Mouse (Mus musculus) adrenal gland, postnatal 4 days (tissue): ENCODE results near the gene Ppp1ca. TPM values are rescaled to one million over a fixed set of nuclear protein-coding genes. Genes with fewer than 3 reads are reported as not detected.

ENCODE experiments used
- DNase-seq, 2 experiments: peaks; one replicate each; pipeline ENCODE4 v3.0.0; 2021 to 2022; ENCODE audit warnings: low spot score in 2 of 2, mixed read lengths in 2 of 2
- microRNA-seq: library from miRNA; unstranded; fragments of <30 nt; microRNA quantifications from one replicate; pipeline ENCODE4 v1.2.0, GENCODE M21; 2021
- total RNA-seq, 2 experiments: library from RNA; stranded (reverse); gene quantifications; 2 replicates each; pipeline ENCODE4 v1.2.3; 2021

Ppp1ca gene
- total RNA-seq, 2 experiments from 2014 or later, result 464 to 467 TPM

DNA sequence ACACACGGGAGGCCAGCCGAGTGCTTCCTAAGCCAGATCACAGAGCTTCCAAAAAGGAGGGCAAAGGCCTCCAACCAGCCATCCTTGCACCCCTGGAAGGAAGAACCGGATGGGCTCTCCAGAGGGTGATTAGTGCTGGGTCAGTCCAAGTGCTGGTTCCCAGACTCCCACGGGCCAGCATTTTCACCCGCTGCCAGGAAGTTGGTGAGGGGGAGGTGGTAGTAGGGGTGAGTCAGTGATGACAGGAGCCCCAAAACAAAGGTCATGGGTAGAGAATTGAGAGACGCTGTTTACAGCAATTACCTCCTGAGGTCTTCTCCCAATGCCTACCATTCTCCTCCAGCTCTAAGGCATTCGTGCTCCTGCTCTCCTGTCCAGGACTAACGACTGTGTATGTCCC lies 38.5 kb downstream of the Ppp1ca start:
- DNase-seq, result no peak

DNA sequence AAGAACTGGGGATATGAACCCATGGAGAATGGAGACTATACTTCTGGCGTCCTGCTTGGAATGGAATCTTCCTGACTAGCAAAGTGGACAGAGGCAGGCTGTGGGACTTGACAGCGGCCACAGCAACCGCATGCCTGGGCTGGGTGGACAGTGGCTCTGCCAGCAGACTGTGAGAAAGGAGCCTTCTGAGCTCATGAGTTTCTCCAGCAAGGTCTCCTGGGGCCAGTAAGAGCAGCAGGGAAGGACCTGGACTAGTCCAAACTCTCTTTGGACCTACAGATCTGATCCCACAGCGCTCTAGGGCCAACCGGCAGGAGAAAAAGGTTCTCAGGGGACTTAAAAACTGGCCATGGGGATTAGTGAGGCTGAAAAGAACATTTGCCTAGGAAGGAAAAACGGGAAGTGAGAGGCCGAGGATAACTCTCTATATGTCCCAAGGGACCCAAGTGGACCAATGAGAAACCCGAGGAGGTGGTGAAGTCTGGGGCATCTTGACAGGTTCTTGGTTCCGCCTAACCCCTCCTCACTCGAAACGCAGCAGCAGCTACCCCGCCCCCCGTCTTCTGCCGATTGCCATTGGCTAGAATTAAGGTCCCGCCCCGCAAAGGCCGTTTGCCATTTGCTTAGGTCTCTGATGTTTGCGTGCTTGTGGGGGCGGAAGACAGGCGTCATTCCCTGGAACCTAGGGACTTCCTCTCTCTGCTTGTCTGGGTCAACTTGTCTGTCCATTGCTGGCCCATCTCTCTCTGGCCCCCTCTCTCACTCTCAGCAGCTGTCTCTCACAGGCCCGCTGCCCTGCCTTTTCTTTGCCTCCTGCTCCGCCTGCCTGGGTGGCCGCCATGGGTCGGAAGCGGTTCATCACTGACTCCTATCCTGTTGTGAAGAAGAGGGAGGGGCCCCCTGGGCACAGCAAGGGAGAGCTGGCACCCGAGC lies 39.7 kb downstream of the Ppp1ca start, which contains the start of gene Pold4:
TSS of gene Pold4 (plus strand) at position 647 of the 933 bp plus-strand sequence.
- DNase-seq, result peak; percentile 88 to 94

DNA sequence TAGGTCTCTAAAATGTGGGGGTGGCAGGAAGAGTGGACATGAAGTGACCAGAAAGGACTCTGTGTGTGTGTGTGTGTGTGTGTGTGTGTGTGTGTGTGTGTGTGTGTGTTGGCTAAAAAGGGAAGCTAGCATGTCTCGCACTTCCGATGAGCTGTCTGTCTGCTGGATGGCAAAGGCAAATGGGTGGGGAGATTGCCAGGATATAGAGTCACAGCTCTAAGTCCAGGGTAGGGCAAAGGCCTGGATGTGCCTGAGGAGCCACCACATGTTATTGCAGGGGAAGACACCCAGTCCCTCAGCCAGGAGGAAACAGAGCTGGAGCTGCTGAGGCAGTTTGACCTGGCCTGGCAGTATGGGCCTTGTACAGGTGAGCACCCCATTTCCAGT lies 40.3 kb downstream of the Ppp1ca start:
- DNase-seq, result no peak

- DNase-seq, result no peak
Measured at GRCm38 (mm10) chr19:4232651-4233050, 40.8 kb downstream of the Ppp1ca start.

DNA sequence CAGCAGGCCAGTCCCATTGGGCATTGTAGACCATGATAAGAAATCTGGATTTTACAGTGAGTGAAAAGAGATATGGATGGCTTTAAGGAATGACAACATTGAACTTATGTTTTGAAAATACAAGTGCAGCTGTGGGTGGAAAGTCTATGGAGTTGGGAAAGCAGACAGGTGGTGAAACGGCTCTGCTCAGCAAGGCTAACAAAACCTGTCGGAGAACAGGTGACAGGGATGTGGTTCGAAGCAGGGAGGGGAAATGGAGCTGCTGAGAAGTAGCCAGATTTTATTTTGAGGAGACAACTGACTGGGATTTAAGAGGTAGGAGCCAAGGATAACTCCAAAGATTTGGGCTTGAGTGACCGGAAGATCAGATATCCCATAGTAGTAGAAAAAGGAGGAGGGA lies 42.7 kb downstream of the Ppp1ca start:
- DNase-seq, result no peak

DNA sequence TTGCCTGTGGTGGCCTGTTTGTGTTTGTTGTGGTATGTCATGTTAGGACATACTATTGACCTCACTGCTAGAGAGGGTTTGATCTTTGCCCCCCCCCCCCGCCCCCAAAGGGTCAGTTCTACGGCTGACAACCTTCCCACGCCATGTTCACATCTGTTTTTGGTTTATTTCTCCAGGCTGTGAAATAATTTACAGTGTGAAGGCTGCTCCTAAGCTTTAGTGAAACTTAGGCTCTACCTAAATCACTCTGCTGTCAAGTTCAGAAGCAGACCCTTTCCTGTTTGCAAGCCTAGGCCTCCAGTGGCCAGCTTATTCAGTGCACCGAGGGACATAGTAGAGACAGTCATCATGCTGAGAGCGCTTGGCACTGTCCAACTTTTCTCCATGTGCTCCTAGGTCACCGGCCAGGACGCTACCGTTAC lies 48.4 kb downstream of the Ppp1ca start:
- no peak for DNase-seq

GRCm38 (mm10) chr19:4242416-4242815 lies 50.6 kb downstream of the Ppp1ca start:
- DNase-seq, result no peak

DNA sequence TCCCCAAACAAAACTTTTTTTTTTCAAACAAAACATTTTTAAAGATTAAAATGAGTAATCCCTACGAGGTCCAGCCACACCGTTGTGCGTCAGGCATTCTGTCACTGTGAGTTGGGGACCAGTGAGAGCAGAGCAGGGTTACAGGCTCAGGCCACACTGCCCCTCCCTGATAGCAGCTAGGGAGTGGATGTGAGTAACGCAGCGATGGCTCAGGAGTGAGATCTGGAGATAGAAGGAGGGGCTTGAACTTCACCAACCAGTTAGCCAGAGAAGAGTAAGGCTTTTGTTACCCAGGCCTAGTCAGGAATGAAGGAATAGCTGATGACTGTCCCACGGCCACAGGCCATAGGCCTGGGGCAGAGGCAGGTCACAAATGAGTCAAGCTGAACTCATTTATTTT lies 52.9 kb downstream of the Ppp1ca start:
- no peak for DNase-seq

Small RNA genes within 50 kb of the gene (microRNA-seq; reads per million reads assigned to microRNA genes)
- not detected for gene Gm26115

Other genes starting within 250 kb of the Ppp1ca start
- under 1 TPM; 0.67 to 0.87 TPM for gene Aldh3b3, start 233.4 kb upstream of the Ppp1ca start, total RNA-seq
- gene Aldh3b2, start 219.7 kb upstream of the Ppp1ca start, total RNA-seq, result 1 to 10 TPM; 7.5 to 8.4 TPM
- 10 to 100 TPM; 32.3 to 36.8 TPM for gene Acy3, start 205.5 kb upstream of the Ppp1ca start, total RNA-seq
- gene Tbx10, start 199.3 kb upstream of the Ppp1ca start, total RNA-seq, result under 1 TPM in 1 of 2 experiments, not detected in 1; 0.34 TPM
- gene Nudt8, start 191.5 kb upstream of the Ppp1ca start, total RNA-seq, result 10 to 100 TPM; 21.7 to 21.9 TPM
- 1 to 10 TPM; 1.7 to 1.8 TPM for gene Gm49405, start 191.4 kb upstream of the Ppp1ca start, total RNA-seq
- gene Doc2g, start 188.8 kb upstream of the Ppp1ca start, total RNA-seq, result 1 to 10 TPM; 2.4 to 2.6 TPM
- 100 to 1,000 TPM; 253 to 283 TPM for gene Ndufv1, start 179.3 kb upstream of the Ppp1ca start, total RNA-seq
- gene Gstp1, start 154.1 kb upstream of the Ppp1ca start, total RNA-seq, result 100 to 1,000 TPM; 258 to 283 TPM
- 10 to 100 TPM; 52.6 to 68.8 TPM for gene Gstp2, start 146.0 kb upstream of the Ppp1ca start, total RNA-seq
- gene Gstp3, start 132.5 kb upstream of the Ppp1ca start, total RNA-seq, result 10 to 100 TPM in 1 of 2 experiments, 1 to 10 TPM in 1; 1.9 to 37.5 TPM
- gene Cabp2, start 110.5 kb upstream of the Ppp1ca start, total RNA-seq, result 1 to 10 TPM in 1 of 2 experiments, not detected in 1; 1.2 TPM
- gene Cdk2ap2, start 94.9 kb upstream of the Ppp1ca start, total RNA-seq, result 10 to 100 TPM; 45.8 to 47.3 TPM
- gene Pitpnm1, start 92.1 kb upstream of the Ppp1ca start, total RNA-seq, result 10 to 100 TPM; 51.6 to 65.0 TPM
- gene Aip, start 66.2 kb upstream of the Ppp1ca start, total RNA-seq, result 10 to 100 TPM; 86.1 to 88.5 TPM
- under 1 TPM; 0.08 to 0.14 TPM for gene Gpr152, start 52.3 kb upstream of the Ppp1ca start, total RNA-seq
- gene Cabp4, start 48.0 kb upstream of the Ppp1ca start, total RNA-seq, result under 1 TPM in 1 of 2 experiments, not detected in 1; 0.20 TPM
- 100 to 1,000 TPM; 192 to 203 TPM for gene Coro1b, start 43.4 kb upstream of the Ppp1ca start, total RNA-seq
- gene Ptprcap, start 38.5 kb upstream of the Ppp1ca start, total RNA-seq, result 1 to 10 TPM; 5.1 to 5.2 TPM
- gene Rps6kb2, start 28.7 kb upstream of the Ppp1ca start, total RNA-seq, result 10 to 100 TPM; 46.6 to 50.0 TPM
- 1 to 10 TPM; 5.5 to 7.3 TPM for gene Carns1, start 16.6 kb upstream of the Ppp1ca start, total RNA-seq
- gene Tbc1d10c, start 781 bp upstream of the Ppp1ca start, total RNA-seq, result 1 to 10 TPM; 3.2 to 4.3 TPM
- gene Rad9a, start 9.6 kb downstream of the Ppp1ca start, total RNA-seq, result 10 to 100 TPM; 14.7 to 16.2 TPM
- 10 to 100 TPM; 10.0 to 10.7 TPM for gene Clcf1, start 22.2 kb downstream of the Ppp1ca start, total RNA-seq
- gene AC109138.7, start 22.3 kb downstream of the Ppp1ca start, total RNA-seq, result not detected
- 10 to 100 TPM; 32.7 to 34.3 TPM for gene Pold4, start 39.8 kb downstream of the Ppp1ca start, total RNA-seq
- gene Ssh3, start 77.1 kb downstream of the Ppp1ca start, total RNA-seq, result 10 to 100 TPM; 37.6 to 40.9 TPM
- 1 to 10 TPM; 8.2 to 8.8 TPM for gene Ankrd13d, start 91.1 kb downstream of the Ppp1ca start, total RNA-seq
- gene Grk2, start 114.2 kb downstream of the Ppp1ca start, total RNA-seq, result 10 to 100 TPM; 54.6 to 57.8 TPM
- 100 to 1,000 TPM; 104 to 106 TPM for gene Kdm2a, start 206.2 kb downstream of the Ppp1ca start, total RNA-seq
- 10 to 100 TPM; 18.0 to 19.7 TPM for gene Rhod, start 247.4 kb downstream of the Ppp1ca start, total RNA-seq